Mouse (Mus musculus): ENCODE results near the gene Sh3bgrl2.

The Sh3bgrl2 gene

GRCm38 (mm10) chr9:83625085-83625484 is 77.0 kb downstream of the Sh3bgrl2 start:
- intact Hi-C loops (cut with DNase I): no loop called here

GRCm38 (mm10) chr9:83628669-83629612 is 80.8 kb downstream of the Sh3bgrl2 start:
- intact Hi-C loops (cut with DNase I): no loop called here

DNA sequence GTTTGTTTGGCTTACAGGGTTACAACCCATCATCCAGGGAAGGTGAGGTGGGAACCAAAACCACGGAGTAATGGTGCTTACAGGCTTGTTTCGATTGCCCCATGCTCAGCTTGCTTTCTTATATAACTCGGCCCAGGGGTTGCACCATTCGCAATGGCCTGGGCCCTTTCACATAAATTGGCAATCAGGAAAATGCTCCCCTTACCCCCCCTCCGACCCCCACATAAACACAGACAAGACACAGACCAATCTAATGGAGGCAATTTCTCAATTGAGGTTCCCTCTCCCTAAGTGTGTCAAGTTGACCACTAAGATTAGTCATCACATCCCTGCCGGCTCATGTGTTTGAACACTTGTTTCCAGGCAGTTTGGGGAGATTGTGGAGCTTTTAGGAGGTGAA is 82.2 kb downstream of the Sh3bgrl2 start:
- intact Hi-C loops (cut with DNase I): no loop called here

DNA sequence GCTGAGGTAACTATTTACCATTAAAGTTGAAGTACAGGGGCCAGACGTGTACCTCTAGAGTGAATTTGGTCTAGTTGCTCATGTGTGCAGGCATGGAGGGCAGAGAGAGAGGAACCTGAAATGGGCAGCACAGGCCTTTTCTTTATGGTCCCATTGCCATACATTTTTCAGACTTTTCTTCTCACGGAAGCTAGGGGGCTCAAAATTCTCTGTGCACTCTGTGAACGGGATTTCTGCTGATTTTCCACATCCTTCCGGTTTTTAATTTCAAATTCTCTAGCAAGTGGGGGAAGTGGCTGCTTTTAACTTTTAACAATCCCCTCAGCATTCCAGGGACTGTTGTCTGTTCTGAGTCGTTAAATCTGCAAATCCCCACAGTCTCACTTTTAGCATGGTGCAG is 83.8 kb downstream of the Sh3bgrl2 start:
- intact Hi-C loops (cut with DNase I): no loop called here

DNA sequence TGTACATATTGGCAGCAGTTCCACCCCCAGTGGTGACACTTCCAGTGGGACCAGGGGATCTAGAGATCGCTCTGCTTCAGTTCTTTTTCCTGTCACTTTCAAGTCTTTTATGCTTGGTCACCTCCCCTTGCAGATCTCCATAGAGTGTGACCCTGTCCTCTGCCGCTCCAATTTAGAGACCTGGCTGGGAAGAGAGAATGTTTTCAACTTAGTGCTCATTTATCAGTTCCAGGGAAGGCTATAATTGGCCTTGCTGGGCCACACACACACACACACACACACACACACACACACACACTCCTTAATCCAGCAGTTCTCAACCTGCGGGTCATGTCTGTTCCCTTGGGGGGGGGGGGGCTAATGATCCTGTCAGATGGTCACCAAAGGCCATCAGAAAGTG is 86.6 kb downstream of the Sh3bgrl2 start:
- intact Hi-C loops (cut with DNase I): no loop called here

DNA sequence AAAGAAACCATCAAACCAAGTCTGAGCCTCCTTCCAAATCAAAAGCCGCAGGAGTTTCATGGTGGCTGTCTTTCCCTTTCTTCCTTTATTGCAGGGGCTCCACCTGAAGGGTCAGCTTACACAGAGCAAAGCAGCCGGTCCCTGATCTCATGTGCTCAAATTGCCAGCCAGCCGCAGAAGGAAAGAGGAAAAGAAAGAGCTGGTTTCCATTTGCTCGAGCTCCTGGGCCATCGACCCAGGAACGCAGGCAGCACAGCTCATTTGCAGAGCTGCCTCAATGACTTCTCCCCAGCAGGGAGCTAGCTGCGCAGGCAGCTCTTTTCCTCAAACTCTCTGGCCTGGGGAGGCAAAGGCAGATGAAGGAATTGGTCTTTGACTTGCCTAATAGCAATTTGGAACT is 87.9 kb downstream of the Sh3bgrl2 start:
- intact Hi-C loops (cut with DNase I): no loop called here

GRCm38 (mm10) chr9:83643139-83643538 is 95.0 kb downstream of the Sh3bgrl2 start:
- intact Hi-C loops (cut with DNase I): no loop called here

DNA sequence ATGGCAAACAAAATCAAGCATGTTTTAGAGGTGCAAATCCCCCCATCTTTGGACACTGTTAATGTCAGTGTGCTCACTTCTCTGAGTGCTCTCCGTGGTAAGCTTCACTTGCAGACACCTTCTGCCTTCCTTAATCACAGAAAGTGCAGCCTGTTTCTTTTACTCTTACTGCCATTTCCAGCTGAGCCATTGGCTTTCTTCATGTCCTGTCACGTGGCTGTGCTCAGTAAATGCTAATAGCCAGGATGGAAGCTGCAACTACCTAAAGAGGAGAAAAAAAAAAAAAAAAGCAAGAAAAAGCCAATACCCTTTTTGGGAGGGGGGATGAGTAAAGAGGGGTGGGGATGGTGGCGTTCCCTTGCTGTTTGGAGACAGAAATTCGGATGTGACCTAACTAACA is 95.7 kb downstream of the Sh3bgrl2 start:
- intact Hi-C loops (cut with DNase I): no loop called here

- intact Hi-C loops (cut with DNase I): no loop called here
Observed at GRCm38 (mm10) chr9:83646215-83646614, 98.1 kb downstream of the Sh3bgrl2 start.

GRCm38 (mm10) chr9:83646691-83647090 is 98.6 kb downstream of the Sh3bgrl2 start:
- intact Hi-C loops (cut with DNase I): no loop called here

DNA sequence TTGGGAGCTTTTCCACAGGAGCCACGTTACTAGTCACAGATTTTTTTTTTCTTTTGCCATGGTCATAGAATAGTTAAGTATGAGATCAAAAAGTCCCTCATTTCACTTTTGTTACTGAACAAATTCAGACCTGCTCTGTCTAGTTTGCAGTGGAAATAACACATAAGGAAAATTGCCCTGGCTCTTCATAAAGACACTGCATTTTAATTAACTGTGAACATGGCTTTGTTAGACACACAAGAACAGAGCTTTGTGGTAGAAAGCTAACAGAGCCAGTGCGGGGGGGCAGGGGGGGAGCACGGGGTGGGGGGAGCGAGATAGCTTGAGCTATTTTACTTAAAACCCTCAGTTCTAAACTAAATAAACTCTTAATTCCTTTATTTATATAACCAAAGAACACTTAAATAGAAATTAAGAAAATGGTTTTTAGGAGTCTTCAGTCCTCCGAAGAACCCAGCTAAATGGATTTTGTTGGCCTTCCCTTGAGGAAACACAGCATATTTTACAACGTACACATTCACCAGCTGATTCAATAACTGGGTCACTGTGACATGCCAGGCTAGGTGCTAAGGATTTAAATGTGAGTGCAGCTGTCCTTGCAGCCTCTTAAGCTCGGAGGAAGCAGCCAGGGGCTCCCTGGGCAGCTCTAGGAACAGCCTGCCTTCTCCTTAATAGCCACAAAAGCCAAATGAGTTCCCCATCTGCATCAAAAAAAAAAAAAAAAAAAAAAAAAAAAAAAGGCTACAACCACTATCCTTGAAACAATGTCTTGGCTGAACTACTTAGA is 100.0 kb downstream of the Sh3bgrl2 start:
- intact Hi-C loops (cut with DNase I): no loop called here

GRCm38 (mm10) chr9:83648733-83649132 is 100.6 kb downstream of the Sh3bgrl2 start:
- intact Hi-C loops (cut with DNase I): no loop called here

GRCm38 (mm10) chr9:83652015-83652414 is 103.9 kb downstream of the Sh3bgrl2 start:
- intact Hi-C loops (cut with DNase I): loop anchor here (2.0 to 10.0 kb wide), 2 partner anchors 39 to 73 kb away; no protein-coding TSS in a partner anchor

DNA sequence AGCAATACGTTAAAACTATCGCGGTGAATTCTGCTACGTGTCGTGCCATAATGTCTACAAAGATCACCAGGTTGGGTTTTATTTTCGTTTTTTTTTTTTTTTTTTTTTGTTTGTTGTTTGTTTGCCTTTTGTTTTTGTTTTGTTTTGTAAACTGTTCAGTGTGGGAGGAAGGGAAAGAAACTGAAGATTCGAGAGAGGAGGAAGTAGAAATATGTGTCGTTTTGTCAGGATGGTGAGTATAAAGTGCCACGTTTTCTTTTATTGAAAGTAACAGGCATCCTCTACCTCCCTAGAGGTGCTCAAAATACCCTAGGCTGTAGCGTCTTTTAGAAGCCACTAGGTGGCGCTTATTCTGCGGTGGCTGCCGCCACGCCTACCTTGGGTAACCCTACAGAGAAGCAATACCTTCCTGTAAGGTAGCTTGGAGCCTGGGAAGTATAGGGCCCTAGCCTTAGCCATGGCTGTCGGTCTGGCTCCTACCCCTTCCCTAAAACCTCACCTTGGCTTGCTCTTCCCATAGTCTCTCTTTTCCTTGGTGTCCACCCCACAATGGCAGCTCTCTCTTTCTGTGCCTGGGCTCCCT is 104.6 kb downstream of the Sh3bgrl2 start:
- intact Hi-C loops (cut with DNase I): loop anchor here (2.0 to 10.0 kb wide), 2 partner anchors 38 to 72 kb away; no protein-coding TSS in a partner anchor

- intact Hi-C loops (cut with DNase I): loop anchor here (10.0 kb wide), 1 partner anchor 70 kb away; no protein-coding TSS in a partner anchor
Observed at GRCm38 (mm10) chr9:83654601-83655000, 106.5 kb downstream of the Sh3bgrl2 start.

DNA sequence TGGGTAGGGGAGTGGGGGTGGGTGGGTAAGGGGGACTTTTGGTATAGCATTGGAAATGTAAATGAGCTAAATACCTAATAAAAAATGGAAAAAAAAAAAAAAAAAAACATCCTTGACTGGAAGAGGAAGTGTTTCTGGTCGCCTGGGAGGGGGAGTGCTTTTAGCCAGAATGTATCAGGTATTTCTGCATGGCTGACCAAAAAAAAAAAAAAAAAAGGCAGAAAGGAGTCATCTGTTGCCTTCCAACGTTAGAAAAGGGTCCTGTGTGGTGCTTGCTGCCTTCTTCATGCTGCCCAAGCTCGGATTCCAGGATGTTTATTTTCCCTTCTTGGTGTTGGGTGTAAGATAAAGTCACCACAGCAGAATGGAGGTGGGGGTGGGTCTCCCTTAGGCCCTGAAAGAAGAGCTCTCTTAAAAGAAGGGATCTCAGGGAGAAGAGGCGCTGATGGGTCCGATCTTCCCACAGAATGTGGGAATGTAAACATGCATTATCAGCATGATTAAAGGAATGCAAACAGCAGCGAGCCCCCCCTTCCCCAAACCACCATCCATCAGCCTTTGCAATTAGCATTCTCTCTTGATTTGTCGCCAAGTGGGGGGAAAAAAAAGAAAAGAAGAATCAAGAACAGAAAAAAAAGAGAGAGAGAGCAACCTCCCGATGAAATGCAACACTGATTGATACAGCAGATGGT is 109.0 kb downstream of the Sh3bgrl2 start:
- intact Hi-C loops (cut with DNase I): loop anchor here (10.0 kb wide), 1 partner anchor 68 kb away; no protein-coding TSS in a partner anchor

- intact Hi-C loops (cut with DNase I): loop anchor here (10.0 kb wide), 1 partner anchor 67 kb away; no protein-coding TSS in a partner anchor
Observed at GRCm38 (mm10) chr9:83657652-83658002, 109.5 kb downstream of the Sh3bgrl2 start.

GRCm38 (mm10) chr9:83659081-83659480 is 111.0 kb downstream of the Sh3bgrl2 start:
- intact Hi-C loops (cut with DNase I): loop anchor here (10.0 kb wide), 1 partner anchor 66 kb away; no protein-coding TSS in a partner anchor

- intact Hi-C loops (cut with DNase I): no loop called here
Observed at GRCm38 (mm10) chr9:83661811-83662210, 113.7 kb downstream of the Sh3bgrl2 start.

DNA sequence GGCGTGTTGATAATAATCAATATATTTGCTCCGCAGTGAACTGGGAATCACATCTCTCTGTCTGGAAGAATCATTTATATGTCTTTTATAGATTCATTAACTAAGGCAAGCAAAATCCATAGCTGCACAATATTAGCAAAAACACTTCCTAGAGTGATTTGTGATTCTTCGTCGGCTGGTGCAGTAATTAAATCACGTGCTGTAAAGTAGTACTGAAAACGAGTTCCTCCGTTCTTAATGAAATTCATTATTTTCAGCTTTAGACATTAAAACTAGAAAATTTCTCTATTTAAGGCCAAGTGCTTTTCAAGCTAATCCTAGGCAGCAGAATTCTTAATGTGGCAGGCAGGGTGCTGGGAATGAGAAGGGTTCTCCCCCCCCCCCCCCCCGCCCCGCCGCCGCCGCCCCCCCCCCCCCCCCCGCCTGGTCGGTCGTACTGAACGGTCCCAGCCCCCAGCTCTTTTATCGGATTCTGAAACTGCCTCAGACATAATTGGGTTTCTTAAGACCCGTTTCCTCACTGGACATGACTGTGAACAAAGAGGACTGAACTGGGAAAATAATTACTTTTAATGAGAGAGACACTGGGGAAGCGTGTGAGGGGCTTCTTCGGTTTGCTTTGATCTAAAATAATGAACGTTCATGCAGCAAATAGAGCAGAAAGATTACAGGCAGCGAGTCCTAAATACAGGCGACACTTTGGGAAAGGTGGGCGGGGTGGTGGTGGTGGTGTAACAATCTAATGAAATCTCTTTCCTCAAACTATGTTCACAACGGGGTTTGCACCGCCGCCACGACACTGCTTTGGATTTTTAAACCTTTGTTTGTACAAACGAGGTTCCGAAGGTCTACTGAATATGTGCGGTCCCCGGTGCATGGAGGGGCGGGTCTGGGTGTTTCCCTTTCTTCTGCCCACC is 116.1 kb downstream of the Sh3bgrl2 start:
- intact Hi-C loops (cut with DNase I): no loop called here
